Mouse (Mus musculus) megakaryocyte, adult 5-6 weeks (primary cell): ENCODE data around the gene Fam210b. TPM values are rescaled to one million over a fixed set of nuclear protein-coding genes. Genes with fewer than 3 reads are reported as not detected.

Source experiments
- ATAC-seq: 2 replicates; pipeline ENCODE4 v1.8.0; 2016; ENCODE audit warnings: mild to moderate bottlenecking, inconsistent platforms; ENCODE audit not compliant: poor library complexity, severe bottlenecking
- total RNA-seq, 2 experiments: library from RNA; stranded (forward) in 1 of 2; stranded (reverse) in 1 of 2; fragments of 153-499, 151-499 nt in 1 of 2; fragments of 221-1000, 200-1000 nt in 1 of 2; gene quantifications; 2 replicates each; pipeline versions ENCODE4 v1.2.3 to v1.2.4; 2015 to 2017

The Fam210b gene
- total RNA-seq, 2 experiments from 2014 or later: 2.3 to 3.4 TPM

DNA sequence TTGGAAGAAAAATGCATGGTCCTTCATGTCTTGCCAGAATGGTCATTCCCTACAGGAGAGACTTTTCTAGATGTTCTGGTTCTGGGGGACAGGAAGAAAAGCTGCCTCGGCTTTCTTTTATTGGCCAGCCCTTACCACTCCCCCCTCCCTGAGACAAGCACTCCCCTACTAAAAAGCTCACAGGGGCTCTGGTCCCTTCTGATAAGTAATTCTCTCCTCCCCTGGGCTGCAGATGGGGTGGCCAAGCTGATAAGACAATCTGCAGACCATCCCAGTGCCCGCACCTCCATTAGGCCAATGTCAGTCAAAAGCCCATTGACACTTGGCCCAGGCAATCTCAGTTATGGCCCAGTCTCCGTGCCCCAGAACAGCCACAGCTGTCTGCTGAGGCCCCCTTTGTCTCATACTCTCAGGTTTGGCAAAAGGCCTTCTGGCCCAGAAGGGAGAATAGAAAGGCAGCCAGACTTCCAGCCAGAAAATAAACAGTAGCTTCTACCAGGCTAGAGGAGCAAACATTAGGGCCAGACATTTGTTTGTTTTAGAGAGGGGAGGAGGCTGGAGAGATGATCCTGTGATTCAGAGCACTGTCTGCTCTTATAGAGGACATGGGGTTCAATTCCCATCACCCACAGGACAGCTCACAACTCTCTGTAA lies 3.1 kb downstream of the Fam210b start:
- ATAC-seq: no peak

DNA sequence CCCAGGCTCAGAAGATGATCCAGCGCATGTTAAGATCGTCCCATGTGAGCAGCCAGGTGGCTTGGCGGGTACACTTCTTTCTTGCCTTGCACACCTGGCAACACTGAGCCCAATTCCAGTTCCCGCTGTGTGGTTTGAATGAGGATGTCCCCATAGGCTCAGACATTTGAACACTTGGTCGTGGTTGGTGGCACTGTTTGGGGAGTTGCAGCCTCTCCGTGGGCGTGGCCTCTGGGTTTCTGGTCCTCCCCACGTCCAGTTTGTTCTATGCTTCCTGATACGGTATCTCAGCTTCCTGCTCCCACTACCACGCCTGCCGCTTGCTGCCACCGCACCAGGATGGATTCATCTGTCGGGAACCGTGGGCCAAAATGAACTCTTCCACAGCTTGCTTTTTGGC lies 4.4 kb downstream of the Fam210b start:
- ATAC-seq: no peak

DNA sequence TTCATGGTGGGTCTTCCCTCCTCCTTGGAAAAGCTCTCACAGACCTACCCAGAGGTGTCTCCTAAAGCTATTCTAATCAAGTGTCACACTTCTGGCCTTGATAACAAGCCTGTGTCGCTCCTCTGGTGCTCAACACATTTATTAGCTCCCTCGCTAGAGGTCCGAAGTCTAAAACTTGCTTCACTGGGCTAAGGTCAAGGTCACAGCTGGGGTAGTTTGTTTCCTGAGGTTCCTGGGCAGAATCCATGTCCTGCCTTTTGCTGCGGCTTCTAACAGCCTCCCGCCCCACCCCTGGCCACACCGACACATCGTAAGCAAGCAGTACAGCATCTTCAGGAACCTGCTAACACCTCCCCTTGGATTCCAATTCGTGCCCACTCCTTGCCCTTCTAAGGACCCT lies 5.4 kb downstream of the Fam210b start:
- ATAC-seq: no peak

DNA sequence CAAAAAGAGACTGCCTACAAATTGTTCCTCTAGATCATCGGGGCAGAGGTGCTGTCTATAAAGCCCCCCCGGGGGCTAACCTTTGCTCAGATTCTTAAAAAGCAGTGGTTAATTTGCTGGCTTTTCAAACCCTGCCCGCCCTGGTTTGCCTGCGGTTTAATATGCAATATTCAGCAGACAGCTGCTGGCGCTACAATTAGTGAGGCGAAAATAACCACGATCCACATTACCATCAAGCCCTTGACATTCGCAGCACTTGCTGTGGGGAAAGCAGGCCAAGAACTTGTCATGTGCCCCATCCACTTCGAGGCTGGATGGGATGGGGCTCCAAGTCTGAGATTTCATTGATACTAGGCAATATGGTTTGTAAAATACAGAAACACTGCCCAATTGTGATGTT lies 7.9 kb downstream of the Fam210b start:
- ATAC-seq: no peak

DNA sequence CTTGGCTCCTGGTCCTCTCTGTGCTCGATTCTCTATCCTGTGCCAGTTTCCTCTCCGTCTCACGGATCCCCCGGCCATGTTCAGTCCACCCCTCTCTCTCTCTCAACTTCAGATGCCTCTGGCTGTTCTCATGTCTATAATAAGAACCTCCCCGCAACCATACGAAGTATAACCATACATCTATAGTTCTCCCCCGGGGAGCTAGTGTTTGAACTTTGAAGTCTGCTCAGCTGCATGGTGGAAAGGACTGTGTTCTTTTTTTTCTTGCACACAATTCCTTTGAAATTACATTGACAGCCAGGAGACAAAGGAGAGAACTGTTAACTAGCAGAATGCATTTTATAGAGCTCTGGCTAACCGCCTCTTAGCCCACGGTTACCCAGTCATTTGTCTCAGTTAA lies 9.4 kb downstream of the Fam210b start:
- ATAC-seq: no peak

DNA sequence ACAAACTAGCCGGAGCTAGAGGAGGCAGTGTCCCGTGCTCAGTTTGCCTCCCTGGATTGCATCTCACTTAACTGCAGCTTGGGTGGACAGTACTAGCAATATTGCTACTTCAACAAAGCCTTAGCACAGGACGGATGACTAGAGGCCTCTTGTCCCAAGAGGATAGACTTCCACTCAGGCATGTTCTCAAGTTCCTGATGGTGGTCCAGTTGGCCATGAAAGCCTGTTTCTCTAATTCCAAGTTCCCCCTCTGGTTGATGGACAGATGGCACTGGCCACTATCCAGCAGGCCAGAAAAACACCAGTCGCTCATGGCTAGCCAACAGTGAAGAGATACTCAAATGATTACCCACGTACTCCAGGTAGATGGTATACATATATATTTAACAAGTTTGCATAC lies 10.5 kb downstream of the Fam210b start:
- no peak for ATAC-seq

DNA sequence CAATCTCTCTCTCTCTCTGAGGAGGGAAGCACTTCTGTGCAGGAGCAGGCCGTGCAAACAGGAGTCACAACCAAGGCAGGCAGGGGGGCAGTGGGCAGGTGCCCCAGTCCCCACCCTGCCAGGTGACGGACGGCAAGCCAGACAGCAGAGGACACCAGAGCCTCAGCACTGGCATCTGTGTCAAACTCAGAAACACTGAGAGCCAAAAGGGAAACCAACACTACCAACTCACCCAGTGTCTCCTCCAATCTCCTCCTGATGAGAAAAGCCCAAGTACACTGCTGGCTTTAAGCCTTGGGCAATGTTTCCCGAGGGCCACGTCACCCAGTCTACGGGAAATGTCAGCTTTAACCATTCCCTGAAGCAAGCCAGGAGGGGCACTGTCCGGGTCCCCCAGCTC lies 17.8 kb downstream of the Fam210b start:
- ATAC-seq: no peak

DNA sequence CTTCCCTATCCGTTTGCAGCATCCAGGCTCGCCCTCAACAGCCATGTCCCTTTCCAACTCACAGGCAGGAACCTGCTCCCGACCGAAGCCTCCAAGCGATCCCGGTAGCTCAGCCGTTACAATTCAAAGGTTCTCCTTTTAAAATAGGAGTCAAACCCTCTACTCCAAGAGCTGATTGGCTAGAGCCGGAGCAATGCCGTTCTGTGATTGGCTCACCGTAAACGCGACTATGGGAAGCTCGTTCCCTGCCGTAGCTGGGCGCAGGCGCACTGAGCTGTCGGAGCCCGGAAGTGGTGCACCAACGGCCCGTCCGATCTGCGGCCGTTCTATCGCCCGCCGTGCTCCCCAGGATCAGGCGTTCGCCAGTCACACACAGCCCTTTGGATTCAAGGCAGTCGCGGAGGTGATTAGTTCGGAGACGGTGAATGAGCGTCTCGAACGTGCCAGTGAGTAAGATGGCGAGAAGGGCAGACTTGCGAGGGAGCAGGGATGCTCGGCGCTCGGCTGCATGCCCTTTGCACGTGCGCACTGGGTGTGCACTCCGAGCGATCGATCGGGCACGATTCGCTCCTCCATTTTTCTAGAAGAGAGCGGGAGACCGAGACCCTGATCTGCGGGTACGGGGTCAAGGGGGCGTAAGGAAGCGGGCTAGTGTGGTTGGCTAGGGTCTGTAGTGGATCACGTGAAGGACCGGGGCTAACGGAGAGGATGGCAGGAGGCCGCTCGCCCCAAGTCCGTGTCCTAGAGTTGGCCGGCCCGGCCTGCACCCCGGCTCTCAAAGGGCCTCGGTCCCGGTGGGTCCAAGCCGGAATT lies 25.3 kb downstream of the Fam210b start, which contains the start of the genes Aurka and Cstf1:
Aurka (minus strand) TSS at position 125 of the 813 bp plus-strand sequence.
Cstf1 (plus strand) TSS at position 271 of the 813 bp plus-strand sequence.
- ATAC-seq: peak; percentile 90

DNA sequence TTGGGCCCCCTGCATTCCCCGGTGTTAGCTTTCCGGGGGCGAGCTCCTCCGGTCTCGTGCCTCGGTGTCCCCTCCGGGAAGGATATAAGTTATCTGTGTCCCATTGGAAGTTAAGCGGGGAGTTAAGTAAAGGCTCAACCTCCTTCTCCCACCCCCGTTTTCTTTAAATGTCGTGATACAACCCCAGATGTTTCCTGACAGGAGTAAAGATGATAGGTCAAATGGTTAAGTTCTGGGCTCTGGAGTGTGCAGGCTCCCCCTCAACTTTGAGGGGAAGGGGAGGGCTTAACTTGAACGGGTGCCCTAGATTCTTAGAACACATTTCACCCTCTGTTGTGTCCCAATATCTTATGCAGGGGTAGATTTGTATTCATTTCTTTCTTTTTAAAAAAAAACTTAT lies 25.9 kb downstream of the Fam210b start:
- ATAC-seq: no peak

DNA sequence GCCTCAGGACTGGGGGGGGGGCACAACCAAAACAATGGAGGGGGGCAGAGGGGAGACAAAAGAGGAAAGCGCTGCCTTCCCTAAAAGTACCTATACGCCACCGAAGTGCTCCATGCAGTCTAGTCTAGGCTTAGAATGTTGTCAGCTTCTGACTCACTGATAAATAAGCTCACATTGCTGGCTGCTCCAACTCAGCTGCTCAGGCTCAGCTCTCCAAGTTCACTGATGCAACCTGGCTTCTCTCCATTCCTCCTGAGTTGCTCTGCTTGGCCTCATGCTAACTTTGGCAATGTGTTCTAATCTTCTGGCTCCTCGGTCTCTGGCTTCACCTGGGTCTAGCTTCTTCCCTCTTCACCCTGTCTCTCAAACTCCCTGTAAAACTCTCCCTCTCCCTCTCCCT lies 31.2 kb downstream of the Fam210b start:
- ATAC-seq: no peak

DNA sequence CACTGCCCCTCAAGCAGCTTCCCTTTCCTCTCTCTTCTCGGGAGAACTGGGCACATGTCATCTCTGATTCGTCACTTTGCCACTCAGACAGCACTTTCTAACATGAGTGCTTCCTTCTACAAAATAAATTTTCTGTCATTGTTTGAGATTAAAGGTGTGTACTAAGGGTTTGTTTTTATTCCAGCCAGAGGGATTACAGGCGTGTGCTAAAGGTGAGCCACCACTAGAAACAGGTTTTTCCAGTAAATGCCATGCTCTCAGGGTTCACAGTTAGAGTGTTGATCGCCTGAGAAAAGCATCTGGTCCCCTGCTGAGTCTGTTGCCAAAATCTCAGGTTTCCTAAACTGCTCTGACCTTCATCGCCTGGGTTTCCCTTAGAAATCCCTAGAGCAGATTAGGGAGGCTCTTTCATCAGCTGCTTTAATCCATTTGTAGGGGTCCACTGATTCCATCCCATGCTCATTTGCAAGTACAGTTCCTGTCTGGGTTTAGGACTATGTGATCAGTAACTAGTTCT lies 31.7 kb downstream of the Fam210b start:
- no peak for ATAC-seq

DNA sequence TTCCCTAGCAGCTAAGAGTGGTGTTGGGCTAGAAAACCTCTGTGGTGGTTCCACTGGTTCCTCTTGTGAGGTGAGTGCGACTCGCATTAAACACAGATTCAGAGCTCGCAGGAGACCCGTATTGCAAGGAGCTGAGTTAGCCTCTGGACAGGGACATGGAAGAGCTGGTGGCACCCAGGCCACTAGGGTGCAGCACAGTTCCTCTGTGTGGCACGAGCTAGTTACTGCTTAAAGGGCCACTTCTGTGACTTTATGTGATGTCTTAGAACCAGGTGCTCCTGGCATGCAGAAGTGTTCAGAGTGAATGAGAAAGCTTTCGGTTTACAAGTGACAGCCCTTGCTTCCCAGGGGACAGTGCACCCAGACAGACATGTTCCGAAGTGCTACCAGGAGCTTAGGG lies 33.0 kb downstream of the Fam210b start:
- peak; percentile 86 for ATAC-seq

DNA sequence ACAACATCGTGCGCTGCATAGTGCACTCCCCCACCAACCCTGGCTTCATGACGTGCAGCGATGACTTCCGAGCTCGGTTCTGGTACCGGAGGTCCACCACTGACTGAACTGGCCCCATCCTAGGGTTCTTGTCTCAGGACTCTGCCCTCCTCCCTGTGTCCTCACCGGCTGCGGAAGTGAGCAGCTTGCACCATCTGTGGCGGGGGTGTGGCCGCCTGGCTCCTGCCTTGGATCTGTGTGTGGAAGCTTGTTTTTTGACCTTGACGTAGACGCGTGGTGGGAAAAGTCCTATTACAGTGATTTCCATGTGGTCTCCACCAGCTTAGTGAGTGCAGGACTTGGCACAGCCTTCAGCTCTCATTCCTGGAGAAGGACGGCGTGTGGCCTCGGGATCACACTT lies 35.1 kb downstream of the Fam210b start:
- peak; percentile 54 for ATAC-seq

DNA sequence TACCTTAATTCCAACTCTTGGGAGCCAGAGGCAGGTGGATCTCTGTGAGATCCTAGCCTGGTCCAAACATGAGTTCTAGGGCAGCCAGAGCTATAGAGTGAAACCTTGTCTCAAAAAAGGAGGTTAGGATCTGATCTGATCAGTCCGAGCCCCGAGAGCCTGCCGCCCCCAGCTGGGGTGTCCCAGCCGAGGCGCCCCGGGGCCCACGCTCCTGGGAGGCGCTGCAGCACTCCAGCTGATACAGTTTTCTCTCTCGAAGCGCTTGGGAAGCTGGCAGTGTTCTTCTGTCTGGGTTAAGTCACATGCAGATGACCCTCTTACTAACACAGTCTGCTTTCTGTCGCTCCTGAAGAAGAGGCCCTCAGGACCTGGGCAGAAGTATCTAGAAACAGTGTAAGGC lies 36.0 kb downstream of the Fam210b start:
- no peak for ATAC-seq

DNA sequence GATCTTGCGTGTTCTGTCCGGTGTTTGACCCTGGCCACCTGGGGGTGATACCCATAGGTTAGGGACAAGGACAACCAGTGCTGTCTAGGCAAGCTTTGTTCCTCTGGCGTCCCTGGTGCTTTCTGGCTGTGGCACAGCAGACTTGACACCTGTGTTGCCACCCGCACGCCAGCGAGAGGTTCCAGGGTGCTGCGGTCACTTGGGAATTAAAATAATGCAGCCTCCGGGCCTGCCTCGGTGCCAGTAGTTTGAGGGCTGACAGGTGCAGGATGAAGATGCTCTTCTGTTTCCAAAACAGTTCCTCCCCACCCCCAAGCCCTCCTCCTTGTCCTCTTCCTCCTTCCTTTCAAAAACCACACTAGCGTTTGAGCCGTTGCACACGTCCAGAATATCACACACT lies 36.5 kb downstream of the Fam210b start:
- ATAC-seq: peak; percentile 43

DNA sequence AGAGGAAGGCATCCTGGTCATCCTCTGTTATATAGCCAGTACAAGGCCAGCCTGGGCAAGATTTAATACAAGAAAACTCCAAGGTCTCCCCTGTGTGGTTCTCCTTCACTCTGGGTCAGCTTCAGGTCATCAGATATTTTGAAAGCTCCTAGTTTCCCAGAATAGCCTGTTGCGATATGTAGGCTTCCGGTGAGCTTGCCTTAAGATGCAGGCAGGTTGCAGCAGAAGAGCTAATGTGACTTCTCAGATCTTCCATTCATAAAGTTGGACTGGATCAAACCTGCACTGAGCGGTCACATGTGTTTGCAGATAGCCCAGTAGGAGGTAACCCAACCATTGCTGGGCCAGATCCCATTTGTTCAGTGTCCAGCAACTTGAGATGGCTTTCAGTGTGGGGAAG lies 39.4 kb downstream of the Fam210b start:
- ATAC-seq: peak; percentile 79

DNA sequence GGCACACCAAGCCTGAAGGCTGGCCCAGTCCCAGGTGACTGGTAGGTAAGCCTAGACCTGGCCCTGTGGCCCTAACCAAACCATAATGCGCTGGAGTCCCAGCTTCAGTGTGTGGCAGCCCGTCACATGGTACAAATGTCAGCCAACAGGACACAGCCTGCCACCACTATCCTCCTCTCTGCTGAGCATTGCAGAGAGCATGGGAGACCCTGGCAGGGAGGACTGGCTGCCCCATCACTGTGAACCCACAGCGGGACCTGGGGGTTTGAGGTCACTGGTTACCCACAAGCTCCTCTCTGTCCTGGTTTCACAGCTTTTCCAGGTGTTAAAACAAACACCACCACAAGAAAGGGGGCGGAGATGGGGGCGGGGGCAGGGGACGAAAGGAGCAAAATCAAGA lies 45.0 kb downstream of the Fam210b start:
- no peak for ATAC-seq

DNA sequence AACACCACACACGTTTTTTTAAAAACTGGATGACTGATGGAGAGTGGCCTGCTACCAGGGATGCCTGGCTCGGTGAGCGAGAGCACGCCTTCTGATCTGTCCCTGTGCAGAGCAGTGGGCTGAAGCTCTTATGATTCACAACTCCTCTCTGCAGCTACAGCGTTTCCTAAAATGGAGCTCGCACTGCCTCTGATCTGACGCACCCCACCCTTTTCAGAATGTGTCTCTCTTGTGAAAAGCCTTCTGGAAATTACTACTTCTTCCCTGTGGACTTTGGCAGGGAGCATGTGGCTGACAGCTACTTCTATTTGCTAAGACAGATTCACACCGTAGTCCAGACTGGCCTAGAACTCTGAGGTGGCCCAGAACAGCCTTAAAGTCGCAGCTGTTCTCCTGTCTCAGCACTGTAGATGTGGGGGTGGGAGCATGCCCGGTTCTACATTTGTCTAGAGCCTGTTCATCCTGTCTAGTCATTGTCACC lies 46.7 kb downstream of the Fam210b start:
- no peak for ATAC-seq

DNA sequence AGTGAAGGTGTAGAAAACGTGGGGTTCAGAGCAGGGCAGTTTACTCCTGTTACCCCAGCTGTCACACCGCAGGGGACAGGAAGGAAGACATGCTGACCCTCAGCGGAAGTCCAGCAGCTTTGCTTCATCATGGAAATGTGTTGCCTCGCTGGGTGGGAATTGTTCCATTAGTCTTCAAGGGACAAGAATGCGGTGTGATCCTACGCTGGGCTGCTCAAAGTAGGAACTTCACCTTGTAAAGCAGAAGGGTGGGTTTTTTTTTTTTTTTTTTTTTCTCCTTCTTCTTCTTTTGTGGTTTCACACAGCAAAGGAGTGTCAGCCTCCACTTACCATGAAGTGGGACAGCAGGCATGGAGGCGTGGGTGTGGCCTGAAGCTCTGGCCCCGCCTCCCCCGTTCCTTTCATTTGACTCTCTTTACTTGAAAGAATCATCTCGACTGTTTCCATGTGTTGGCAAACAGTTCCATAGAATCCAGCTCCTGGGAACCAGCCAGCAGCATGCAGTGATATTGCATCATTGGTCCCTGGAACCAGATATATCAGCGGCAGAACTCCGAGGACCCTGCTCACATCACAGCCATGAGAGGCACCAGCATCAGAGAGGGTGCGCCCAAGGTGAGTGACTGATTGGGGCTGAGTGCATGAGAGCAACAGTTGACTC lies 48.2 kb downstream of the Fam210b start, which contains the start of gene Cass4:
Cass4 (plus strand) TSS at position 404 of the 661 bp plus-strand sequence.
- ATAC-seq: peak; percentile 80

DNA sequence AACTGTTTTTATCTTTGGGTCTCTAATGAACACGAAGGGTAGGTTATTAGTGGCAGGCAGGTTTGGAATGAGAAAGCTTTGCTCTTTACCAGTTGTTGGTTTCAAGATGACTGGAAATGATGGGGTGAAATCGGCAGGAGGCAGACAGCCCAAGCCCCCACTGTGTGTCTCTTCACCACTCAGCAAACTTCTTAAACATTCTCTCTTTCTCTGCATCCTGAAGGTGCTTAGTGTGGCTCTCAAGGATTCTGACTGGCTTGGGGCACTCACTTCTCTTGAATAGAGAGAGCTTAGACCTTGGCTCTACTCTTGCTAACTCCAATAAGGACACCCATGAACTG lies 48.7 kb downstream of the Fam210b start:
- no peak for ATAC-seq

DNA sequence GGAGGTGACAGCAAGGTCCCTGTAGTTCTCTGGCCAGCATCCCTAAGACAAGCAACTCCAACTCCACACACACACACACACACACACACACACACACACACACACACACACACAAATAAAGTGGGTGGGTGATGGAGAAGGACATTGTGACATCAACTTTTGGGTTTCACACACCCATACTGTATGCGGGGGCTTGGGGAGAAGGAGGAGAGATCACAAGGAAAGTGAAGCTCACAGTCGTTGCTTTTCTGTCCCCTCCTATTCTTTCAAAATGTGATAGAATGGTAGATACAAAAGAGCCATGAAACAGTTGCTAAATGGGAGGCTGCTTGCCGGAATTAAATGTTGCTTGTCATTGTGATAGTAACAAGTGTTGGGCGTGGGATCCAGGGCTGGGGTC lies 49.3 kb downstream of the Fam210b start:
- ATAC-seq: no peak
